Mouse (Mus musculus): ENCODE data around the gene Clns1a. TPM values are rescaled to one million over a fixed set of nuclear protein-coding genes. Genes with fewer than 3 reads are reported as not detected.

The Clns1a gene
- polyA plus RNA-seq, 1 experiment: 1.4 TPM

DNA sequence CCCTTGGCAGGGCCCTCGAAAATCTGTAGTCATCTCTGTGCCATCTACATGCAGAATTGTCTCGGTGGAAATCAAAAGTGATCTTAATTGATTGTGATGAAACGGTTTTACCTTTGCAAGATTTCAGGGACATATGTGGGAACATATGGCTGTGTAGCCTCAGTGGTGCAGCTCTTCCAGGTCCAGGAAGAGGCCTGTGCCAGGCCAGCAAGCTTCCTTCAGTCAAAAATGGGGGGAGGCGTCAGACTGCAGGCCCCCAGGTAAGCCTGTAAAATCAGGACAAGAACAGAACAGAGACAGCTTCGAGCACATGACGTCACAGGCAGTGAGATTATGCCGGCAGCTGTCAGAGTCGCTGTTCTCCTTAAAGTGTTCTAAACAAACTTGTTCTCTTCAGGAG, 71.4 kb downstream of the Clns1a start:
- H3K4me1 ChIP-seq (ENCODE audit: control insufficient read depth): peaks cover 22% of the 10 kb centered on the region
- H3K4me3 ChIP-seq (replicated peaks): no peak overlapping the region
- H3K27me3 ChIP-seq (ENCODE audit: control insufficient read depth): no peaks in the 10 kb centered on the region
- TF ChIP-seq GATA1 (IDR thresholded peaks at IDR 0.05; ENCODE audit: low read length) (no peak), TAL1 (IDR thresholded peaks at IDR 0.05; ENCODE audit: low read length) (no peak)
- H3K36me3 ChIP-seq (ENCODE audit: control insufficient read depth): no peaks in the 10 kb centered on the region
- H3K9me3 ChIP-seq (ENCODE audit: control insufficient read depth, low read length): no peaks in the 10 kb centered on the region

DNA sequence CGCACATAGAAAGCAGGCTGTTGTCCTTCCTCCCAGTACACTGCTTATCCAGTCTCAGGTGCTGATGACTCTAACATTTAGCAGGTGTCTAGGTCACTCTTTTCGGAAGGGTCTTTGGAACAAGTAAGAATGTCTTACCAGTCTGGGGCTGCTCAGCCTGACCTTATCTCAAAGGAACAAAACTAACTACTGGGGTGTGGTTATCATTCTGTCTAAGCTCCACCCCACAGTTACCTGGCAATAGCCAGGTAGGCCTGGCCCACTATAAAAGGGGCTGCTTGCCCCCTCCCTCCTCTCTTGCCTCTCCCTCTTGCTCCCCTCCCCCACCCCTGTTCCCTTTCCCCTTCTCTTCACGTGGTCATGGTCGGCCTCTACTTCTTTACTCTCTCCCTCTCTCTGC, 72.6 kb downstream of the Clns1a start:
- no peaks in the 10 kb centered on the region for H3K27me3 ChIP-seq (ENCODE audit: control insufficient read depth)
- H3K4me1 ChIP-seq (ENCODE audit: control insufficient read depth): peaks cover 22% of the 10 kb centered on the region
- H3K4me3 ChIP-seq (replicated peaks): no peak overlapping the region
- TF ChIP-seq GATA1 (IDR thresholded peaks at IDR 0.05; ENCODE audit: low read length) (no peak), TAL1 (IDR thresholded peaks at IDR 0.05; ENCODE audit: low read length) (no peak)
- H3K36me3 ChIP-seq (ENCODE audit: control insufficient read depth): no peaks in the 10 kb centered on the region
- no peaks in the 10 kb centered on the region for H3K9me3 ChIP-seq (ENCODE audit: control insufficient read depth, low read length)

Other genes with a start within 250 kb of the Clns1a start
- gene Kctd14, start 245.3 kb upstream of the Clns1a start, polyA plus RNA-seq (2012): 2.1 and 2.7 TPM in 2 replicates
- 0.58 and 1.1 TPM in 2 replicates for gene Ints4, start 215.7 kb upstream of the Clns1a start, polyA plus RNA-seq (2012)
- gene Aamdc, start 117.1 kb upstream of the Clns1a start, polyA plus RNA-seq (2012): 0.17 and 0.63 TPM in 2 replicates
- gene Rsf1, start 116.7 kb upstream of the Clns1a start, polyA plus RNA-seq (2012): 0.53 and 0.68 TPM in 2 replicates
- gene Aqp11, start 41.7 kb downstream of the Clns1a start, polyA plus RNA-seq (2012): 0.13 and 0.27 TPM in 2 replicates
- 0.06 and 0.08 TPM in 2 replicates for gene Pak1, start 91.9 kb downstream of the Clns1a start, polyA plus RNA-seq (2012)
- gene Gdpd4, start 223.3 kb downstream of the Clns1a start, polyA plus RNA-seq (2012): not detected in 2 replicates

Data from erythroblast, embryonic 14.5 days (primary cell).